Mouse (Mus musculus): ENCODE results near the gene Chil1. TPM values are rescaled to one million over a fixed set of nuclear protein-coding genes. Genes with fewer than 3 reads are reported as not detected.
A peak's percentile ranks its signal among the peaks of the same experiment; 100 is the strongest.

Gene Chil1
- polyA plus RNA-seq, 1 experiment from 2014 or later, result 4.4 TPM

- H3K27ac ChIP-seq, result no peak overlapping the region
- H3K9me3 ChIP-seq, result no peaks in the 10 kb centered on the region
- no peak for ATAC-seq (ENCODE audit: insufficient number of reproducible peaks, insufficient read depth, low FRiP score, low TSS enrichment, low read depth)
- no peaks in the 10 kb centered on the region for H3K36me3 ChIP-seq
- WGBS, result 91% methylated on average over 5 of the region's 5 CpGs
- no peak overlapping the region for H3K4me3 ChIP-seq (replicated peaks)
- no peak overlapping the region for H3K4me2 ChIP-seq
- peaks cover 13% of the 10 kb centered on the region for H3K4me1 ChIP-seq (replicated peaks)
- no peak overlapping the region for H3K9ac ChIP-seq (replicated peaks)
- H3K27me3 ChIP-seq, result no peaks in the 10 kb centered on the region
These were observed 4.0 kb upstream of the Chil1 start for GRCm38 (mm10) chr1:134177976-134178375.

DNA sequence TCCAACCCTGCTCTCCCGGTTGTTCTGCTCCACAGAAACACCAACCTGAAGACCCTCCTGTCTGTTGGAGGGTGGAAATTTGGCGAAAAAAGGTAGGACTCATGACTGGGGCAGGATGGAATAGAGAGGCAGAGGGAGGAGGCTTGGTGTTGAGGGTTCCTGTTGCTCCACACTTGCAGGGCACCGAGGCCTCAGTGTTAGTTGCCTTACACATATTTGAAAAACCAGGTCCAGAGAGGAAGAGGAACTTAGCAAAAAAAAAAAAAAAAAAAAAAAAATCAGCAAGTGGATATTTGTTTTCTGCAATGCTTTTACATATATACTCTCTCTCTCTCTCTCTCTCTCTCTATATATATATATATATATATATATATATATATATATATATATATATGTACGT is 2.1 kb downstream of the Chil1 start:
- H3K9me3 ChIP-seq, result no peaks in the 10 kb centered on the region
- H3K4me3 ChIP-seq (replicated peaks), result no peak overlapping the region
- no peaks in the 10 kb centered on the region for H3K36me3 ChIP-seq
- ATAC-seq (ENCODE audit: insufficient number of reproducible peaks, insufficient read depth, low FRiP score, low TSS enrichment, low read depth), result no peak
- WGBS, result 95% methylated on average over 4 of the region's 4 CpGs
- no peak overlapping the region for H3K9ac ChIP-seq (replicated peaks)
- H3K27ac ChIP-seq, result no peak overlapping the region
- H3K4me1 ChIP-seq (replicated peaks), result peaks cover 14% of the 10 kb centered on the region
- no peak overlapping the region for H3K4me2 ChIP-seq
- peaks cover 12% of the 10 kb centered on the region for H3K27me3 ChIP-seq

DNA sequence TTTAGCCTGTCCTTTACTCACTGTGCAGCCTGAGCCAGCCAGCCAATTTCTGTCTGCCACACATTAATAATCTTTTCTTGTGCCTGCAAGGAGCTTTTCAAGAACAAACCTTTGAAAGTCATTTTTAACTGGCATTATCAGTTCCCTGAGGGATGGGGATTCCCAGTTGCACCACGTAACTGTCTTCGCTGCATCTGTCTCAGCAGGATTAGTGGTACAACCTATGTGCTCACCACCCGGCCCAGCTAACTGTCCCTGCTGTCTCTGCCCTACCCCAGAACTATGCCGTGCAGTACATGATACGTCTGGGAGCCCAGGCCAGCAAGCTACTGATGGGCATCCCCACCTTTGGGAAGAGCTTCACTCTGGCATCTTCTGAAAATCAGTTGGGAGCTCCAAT is 6.2 kb downstream of the Chil1 start:
- Histone ChIP-seq H3K36me3 (no peaks in the 10 kb centered on the region), H3K4me1 (replicated peaks) (peaks cover 10% of the 10 kb centered on the region), H3K4me2 (no peak overlapping the region), H3K9me3 (no peaks in the 10 kb centered on the region), H3K9ac (replicated peaks) (no peak overlapping the region), H3K27ac (no peak overlapping the region), H3K27me3 (peaks cover 16% of the 10 kb centered on the region), H3K4me3 (replicated peaks) (no peak overlapping the region)
- whole genome bisulfite sequencing, result 81% methylated on average over 5 of the region's 5 CpGs
- ATAC-seq (ENCODE audit: insufficient number of reproducible peaks, insufficient read depth, low FRiP score, low TSS enrichment, low read depth), result no peak

DNA sequence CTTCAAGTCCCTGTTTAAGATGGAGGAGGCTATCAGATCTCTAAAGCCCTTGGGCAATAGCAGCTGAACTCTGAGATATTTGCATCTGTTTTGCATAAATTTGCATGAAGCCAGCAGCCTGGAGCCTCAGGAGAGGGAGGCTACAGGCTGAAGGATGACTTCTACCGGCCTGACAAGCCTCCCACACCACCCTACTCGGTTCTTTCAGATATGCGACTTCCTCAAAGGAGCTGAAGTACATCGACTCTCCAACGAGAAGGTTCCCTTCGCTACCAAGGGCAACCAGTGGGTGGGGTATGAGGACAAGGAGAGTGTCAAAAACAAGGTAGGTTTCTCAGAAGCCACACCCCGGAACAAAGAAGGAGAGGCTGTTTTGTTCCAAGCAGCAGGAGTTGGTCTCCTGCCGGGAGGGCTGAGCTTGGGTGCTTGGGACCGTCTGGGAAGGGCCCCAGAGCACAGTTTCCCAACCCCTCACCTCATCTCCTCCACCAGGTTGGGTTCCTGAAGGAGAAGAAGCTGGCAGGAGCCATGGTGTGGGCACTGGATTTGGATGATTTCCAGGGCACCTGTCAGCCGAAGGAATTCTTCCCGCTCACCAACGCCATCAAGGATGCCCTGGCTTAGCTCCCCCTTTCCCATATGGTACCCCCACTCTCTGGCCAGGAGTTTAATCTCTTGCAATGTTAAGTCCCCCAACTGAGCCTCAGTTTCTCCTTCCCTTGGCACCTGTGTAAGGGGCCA is 7.2 kb downstream of the Chil1 start:
- ATAC-seq (ENCODE audit: insufficient number of reproducible peaks, insufficient read depth, low FRiP score, low TSS enrichment, low read depth), result no peak
- H3K4me2 ChIP-seq, result no peak overlapping the region
- no peak overlapping the region for H3K4me3 ChIP-seq (replicated peaks)
- no peak overlapping the region for H3K9ac ChIP-seq (replicated peaks)
- peaks cover 16% of the 10 kb centered on the region for H3K27me3 ChIP-seq
- H3K4me1 ChIP-seq (replicated peaks), result peaks cover 19% of the 10 kb centered on the region
- H3K27ac ChIP-seq, result no peak overlapping the region
- H3K9me3 ChIP-seq, result no peaks in the 10 kb centered on the region
- WGBS, result 26% methylated on average over 12 of the region's 12 CpGs
- no peaks in the 10 kb centered on the region for H3K36me3 ChIP-seq

GRCm38 (mm10) chr1:134191192-134191591 is 9.2 kb downstream of the Chil1 start:
- Histone ChIP-seq H3K36me3 (no peaks in the 10 kb centered on the region), H3K9ac (replicated peaks) (no peak overlapping the region), H3K4me1 (replicated peaks) (peaks cover 39% of the 10 kb centered on the region), H3K27me3 (peaks cover 16% of the 10 kb centered on the region), H3K27ac (no peak overlapping the region), H3K4me3 (replicated peaks) (no peak overlapping the region), H3K9me3 (no peaks in the 10 kb centered on the region), H3K4me2 (no peak overlapping the region)
- 88% methylated on average over 5 of the region's 5 CpGs for WGBS
- ATAC-seq (ENCODE audit: insufficient number of reproducible peaks, insufficient read depth, low FRiP score, low TSS enrichment, low read depth), result no peak

GRCm38 (mm10) chr1:134192024-134192423 is 10.0 kb downstream of the Chil1 start:
- Histone ChIP-seq H3K4me1 (replicated peaks) (peaks cover 47% of the 10 kb centered on the region), H3K36me3 (no peaks in the 10 kb centered on the region), H3K4me2 (no peak overlapping the region), H3K9ac (replicated peaks) (no peak overlapping the region), H3K4me3 (replicated peaks) (no peak overlapping the region), H3K9me3 (no peaks in the 10 kb centered on the region), H3K27ac (no peak overlapping the region), H3K27me3 (peaks cover 16% of the 10 kb centered on the region)
- 49% methylated on average over 4 of the region's 4 CpGs for WGBS
- no peak for ATAC-seq (ENCODE audit: insufficient number of reproducible peaks, insufficient read depth, low FRiP score, low TSS enrichment, low read depth)

DNA sequence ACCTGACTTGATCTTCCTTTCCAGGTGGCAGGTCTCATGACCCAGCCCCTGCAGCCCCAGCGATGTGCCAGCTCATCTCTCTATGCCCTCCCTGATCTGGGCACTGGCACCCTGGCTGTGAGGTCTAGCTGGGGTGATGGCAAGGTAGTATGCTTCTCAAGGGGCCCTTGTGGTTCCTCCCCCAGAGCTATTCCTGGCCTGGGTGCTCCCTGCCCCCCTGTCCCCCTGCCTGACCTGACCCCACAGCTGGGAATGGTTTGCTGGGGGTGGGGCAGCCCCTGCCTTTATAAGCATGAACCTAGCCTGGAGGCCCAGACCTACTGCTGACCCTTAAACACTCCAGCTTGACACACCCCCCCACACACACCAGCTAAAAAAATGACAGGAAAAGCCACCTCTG is 11.2 kb downstream of the Chil1 start, which contains the start of gene Mybph:
Mybph (plus strand) TSS at position 323 of the 400 bp plus-strand sequence.
- WGBS, result 71% methylated on average over 1 of the region's 1 CpGs
- Histone ChIP-seq H3K4me2 (peak within 1 kb of the TSS; percentile 10; the same call in 1 of the 2 replicates), H3K4me1 (replicated peaks) (peaks cover 47% of the 10 kb centered on the region), H3K27me3 (peaks cover 14% of the 10 kb centered on the region), H3K9me3 (no peaks in the 10 kb centered on the region), H3K9ac (replicated peaks) (no peak within 1 kb of the TSS; the same call in 1 of the 2 replicates), H3K4me3 (replicated peaks) (0 out of 2 replicates have a peak within 1 kb of the TSS, but pooled peaks have one; percentile 2), H3K27ac (peak within 1 kb of the TSS; percentile 56; the same call in 1 of the 2 replicates), H3K36me3 (no peaks in the 10 kb centered on the region)
- no peak for ATAC-seq (ENCODE audit: insufficient number of reproducible peaks, insufficient read depth, low FRiP score, low TSS enrichment, low read depth)

DNA sequence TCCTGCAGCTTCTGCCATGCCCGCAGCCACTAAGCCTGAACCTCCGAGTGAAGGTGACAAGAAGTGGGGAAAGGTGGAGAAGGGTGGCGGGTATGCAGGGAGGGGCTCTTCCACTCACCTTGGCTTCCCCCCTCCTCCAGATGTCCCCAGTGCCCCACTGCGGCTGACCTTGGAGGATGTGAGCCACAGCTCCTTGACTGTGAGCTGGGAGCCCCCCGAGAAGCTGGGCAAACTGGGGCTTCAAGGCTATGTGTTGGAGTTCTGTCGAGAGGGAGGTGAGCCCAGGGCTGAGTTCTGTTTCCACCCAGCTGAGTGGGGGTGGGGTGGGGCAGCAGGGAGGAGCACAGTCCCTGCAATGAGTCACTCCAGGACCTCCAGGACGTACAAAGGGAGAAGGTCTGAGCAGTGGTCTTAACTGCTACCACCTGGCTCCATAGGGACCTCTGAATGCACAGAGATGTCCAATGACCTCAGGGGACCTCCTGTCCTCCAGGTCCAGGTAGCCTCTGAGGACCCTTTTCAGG is 11.8 kb downstream of the Chil1 start:
- H3K4me3 ChIP-seq (replicated peaks), result 0 out of 2 replicates have a peak overlapping the region, but pooled peaks have one; percentile 2
- H3K4me1 ChIP-seq (replicated peaks), result peaks cover 47% of the 10 kb centered on the region
- peaks cover 8% of the 10 kb centered on the region for H3K27me3 ChIP-seq
- H3K4me2 ChIP-seq, result peak overlapping the region; percentile 10; the same call in 1 of the 2 replicates
- H3K9ac ChIP-seq (replicated peaks), result no peak overlapping the region; the same call in 1 of the 2 replicates
- ATAC-seq (ENCODE audit: insufficient number of reproducible peaks, insufficient read depth, low FRiP score, low TSS enrichment, low read depth), result no peak
- 46% methylated on average over 7 of the region's 7 CpGs for WGBS
- no peaks in the 10 kb centered on the region for H3K9me3 ChIP-seq
- H3K27ac ChIP-seq, result peak overlapping the region; percentile 56; the same call in 1 of the 2 replicates
- H3K36me3 ChIP-seq, result no peaks in the 10 kb centered on the region

GRCm38 (mm10) chr1:134194298-134195022 is 12.5 kb downstream of the Chil1 start:
- Histone ChIP-seq H3K9ac (replicated peaks) (no peak overlapping the region), H3K9me3 (no peaks in the 10 kb centered on the region), H3K4me3 (replicated peaks) (no peak overlapping the region), H3K4me2 (no peak overlapping the region), H3K27me3 (peaks cover under 1% of the 10 kb centered on the region; the same call in 1 of the 2 replicates), H3K4me1 (replicated peaks) (peaks cover 43% of the 10 kb centered on the region), H3K27ac (peak overlapping the region; percentile 56; the same call in 1 of the 2 replicates), H3K36me3 (no peaks in the 10 kb centered on the region)
- no peak for ATAC-seq (ENCODE audit: insufficient number of reproducible peaks, insufficient read depth, low FRiP score, low TSS enrichment, low read depth)
- 78% methylated on average over 16 of the region's 16 CpGs for WGBS

DNA sequence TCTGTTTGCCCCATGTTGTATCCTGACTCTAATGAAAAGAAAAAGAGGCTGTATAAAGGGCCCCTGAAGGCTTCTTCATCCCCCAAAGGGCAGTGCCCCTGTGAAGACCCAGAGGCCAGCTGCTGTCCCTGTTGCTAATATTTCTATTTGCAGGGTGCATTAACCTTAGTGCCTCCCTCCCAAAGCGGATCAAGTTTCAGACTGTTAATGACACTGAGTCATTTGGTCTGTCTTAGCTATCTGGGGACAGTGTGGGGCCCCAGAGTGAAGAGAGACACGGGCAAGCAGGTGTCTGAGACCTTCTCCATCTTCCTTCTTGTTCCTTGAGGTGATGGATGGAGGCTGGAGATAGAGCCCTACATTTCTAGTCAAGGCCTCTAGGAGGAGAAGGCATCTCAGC is 13.1 kb downstream of the Chil1 start:
- 30% methylated on average over 2 of the region's 2 CpGs for WGBS
- Histone ChIP-seq H3K9ac (replicated peaks) (no peak overlapping the region), H3K4me1 (replicated peaks) (peaks cover 43% of the 10 kb centered on the region), H3K9me3 (no peaks in the 10 kb centered on the region), H3K4me3 (replicated peaks) (no peak overlapping the region), H3K36me3 (no peaks in the 10 kb centered on the region), H3K27ac (peak overlapping the region; percentile 78; the same call in 1 of the 2 replicates), H3K4me2 (no peak overlapping the region), H3K27me3 (no peaks in the 10 kb centered on the region)
- ATAC-seq (ENCODE audit: insufficient number of reproducible peaks, insufficient read depth, low FRiP score, low TSS enrichment, low read depth), result no peak

DNA sequence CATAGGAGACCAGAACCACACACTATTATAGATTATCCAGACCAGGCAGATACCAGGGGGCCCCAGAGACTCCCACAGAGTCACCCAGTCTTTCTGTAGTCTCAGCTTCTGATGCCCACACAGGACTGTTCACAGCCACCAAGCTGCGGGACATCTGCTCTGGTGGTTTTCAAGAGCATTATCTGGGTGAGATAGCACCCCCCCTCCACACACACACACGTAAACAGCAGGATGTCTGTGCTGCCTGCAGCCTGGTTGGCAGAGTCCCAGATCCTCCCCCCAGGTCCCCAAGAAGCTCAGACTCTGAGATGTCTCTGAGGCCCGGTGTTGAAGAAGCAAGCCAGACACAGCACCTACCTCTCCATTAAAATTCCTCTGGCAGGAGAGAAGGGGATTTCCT is 13.6 kb downstream of the Chil1 start:
- peak overlapping the region; percentile 78 for H3K27ac ChIP-seq
- ATAC-seq (ENCODE audit: insufficient number of reproducible peaks, insufficient read depth, low FRiP score, low TSS enrichment, low read depth), result 0 out of 2 replicates have a peak, but pooled peaks have one; percentile 24
- H3K27me3 ChIP-seq, result no peaks in the 10 kb centered on the region

More for the DNA sequence above, 13.6 kb downstream of the Chil1 start:
- 20% methylated on average over 3 of the region's 3 CpGs for WGBS
- H3K9ac ChIP-seq (replicated peaks), result peak overlapping the region; percentile 31; the same call in 1 of the 2 replicates
- H3K4me1 ChIP-seq (replicated peaks), result peaks cover 43% of the 10 kb centered on the region
- H3K36me3 ChIP-seq, result no peaks in the 10 kb centered on the region
- H3K9me3 ChIP-seq, result no peaks in the 10 kb centered on the region
- 0 out of 2 replicates have a peak overlapping the region, but pooled peaks have one; percentile 28 for H3K4me2 ChIP-seq
- no peak overlapping the region for H3K4me3 ChIP-seq (replicated peaks)

Measured in limb, embryonic 12.5 days (tissue).